Mouse (Mus musculus): Measurements from ENCODE around the gene Hpse2. TPM values are rescaled to one million over a fixed set of nuclear protein-coding genes. Genes with fewer than 3 reads are reported as not detected.

Hpse2 gene
- polyA plus RNA-seq, 1 experiment from 2014 or later, result 7.1 TPM

DNA sequence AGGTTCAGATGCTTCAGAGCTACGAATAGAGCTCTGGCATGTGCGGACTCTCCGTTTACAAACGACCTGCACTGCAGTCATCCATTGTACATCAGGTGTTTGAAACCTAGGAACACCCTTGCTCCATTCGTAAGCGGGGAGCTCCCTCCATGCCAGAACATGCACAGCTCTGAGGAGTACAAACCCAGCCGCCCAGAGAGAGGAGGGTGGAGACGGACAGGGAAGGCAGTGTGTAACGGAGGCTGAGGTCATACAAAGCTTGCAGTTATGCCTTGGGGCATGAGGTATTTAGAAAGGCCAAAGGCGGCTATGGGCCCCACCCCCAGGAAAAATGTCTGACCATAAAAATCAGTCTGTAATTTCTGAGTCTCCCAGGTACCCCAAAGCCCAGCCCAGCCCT is 623.8 kb downstream of the Hpse2 start:
- Histone ChIP-seq H3K4me3 (no peak overlapping the region), H3K27ac (peak overlapping the region; percentile 75; the same call in 1 of the 2 replicates), H3K4me2 (peak overlapping the region; percentile 5; the same call in 1 of the 2 replicates), H3K4me1 (peaks cover 20% of the 10 kb centered on the region), H3K9me3 (no peaks in the 10 kb centered on the region), H3K36me3 (no peaks in the 10 kb centered on the region; the same call in 1 of the 2 replicates), H3K9ac (no peak overlapping the region), H3K27me3 (no peaks in the 10 kb centered on the region)
- 38% methylated on average over 10 of the region's 10 CpGs for WGBS
- ATAC-seq (ENCODE audit: insufficient number of reproducible peaks, low FRiP score, low TSS enrichment, low read depth), result no peak

DNA sequence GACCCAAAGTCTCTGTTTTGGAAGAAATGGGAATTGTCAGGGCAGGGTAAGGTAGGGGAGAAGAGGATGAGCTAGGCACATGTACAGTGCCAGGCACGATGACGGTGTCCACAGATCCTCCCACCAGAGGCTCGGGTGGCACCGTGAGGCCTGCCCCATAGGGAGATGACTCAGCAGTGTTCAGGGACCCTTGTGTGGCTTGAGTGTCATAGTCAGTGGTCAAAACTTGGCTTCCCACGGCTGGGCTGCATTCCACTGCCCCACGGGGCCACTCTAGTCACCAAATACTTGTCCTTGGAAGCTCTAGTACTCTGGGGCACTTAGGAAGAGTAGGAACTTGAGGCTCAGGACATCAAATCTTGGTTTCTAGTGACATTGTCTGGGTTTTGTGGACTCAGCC is 631.5 kb downstream of the Hpse2 start:
- Histone ChIP-seq H3K9me3 (no peaks in the 10 kb centered on the region), H3K27ac (no peak overlapping the region), H3K9ac (no peak overlapping the region), H3K36me3 (no peaks in the 10 kb centered on the region; the same call in 1 of the 2 replicates), H3K4me2 (no peak overlapping the region), H3K4me3 (no peak overlapping the region), H3K4me1 (peaks cover 41% of the 10 kb centered on the region), H3K27me3 (no peaks in the 10 kb centered on the region)
- no peak for ATAC-seq (ENCODE audit: insufficient number of reproducible peaks, low FRiP score, low TSS enrichment, low read depth)
- WGBS, result 84% methylated on average over 6 of the region's 6 CpGs

DNA sequence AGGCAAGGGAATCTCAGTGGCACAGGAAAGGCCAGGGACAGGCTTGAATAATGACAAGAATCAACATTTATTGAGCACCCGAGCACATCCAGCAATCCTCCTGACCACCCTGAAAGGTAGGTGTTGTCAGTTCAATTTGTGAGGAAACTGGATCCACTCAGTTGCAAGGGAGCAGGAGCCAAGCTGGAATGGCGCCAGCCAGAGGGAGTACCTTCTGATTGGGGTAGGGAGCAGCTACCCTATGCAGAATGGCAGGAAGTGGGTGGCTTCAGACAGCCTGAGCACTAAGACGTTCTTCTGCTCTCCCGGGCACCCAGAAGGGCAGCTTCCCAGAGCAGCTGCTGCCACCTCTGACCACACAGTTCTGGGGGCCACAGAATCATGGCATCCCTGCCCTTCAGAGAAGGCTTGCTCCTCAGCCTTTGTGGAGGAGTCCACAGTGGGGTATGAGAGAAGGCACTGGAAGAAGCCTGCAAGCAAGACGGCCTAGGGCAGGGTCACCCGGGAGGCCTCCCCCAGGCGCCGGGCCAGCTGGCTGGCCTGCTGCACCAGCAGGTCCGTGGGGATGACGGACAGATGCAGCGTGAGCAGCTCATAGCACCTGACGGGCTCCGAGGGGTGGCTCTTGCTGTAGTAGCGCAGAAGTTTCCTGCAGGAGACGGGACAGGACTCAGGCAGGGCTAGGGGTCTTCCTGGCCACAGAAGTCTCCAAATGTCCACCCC is 632.8 kb downstream of the Hpse2 start:
- Histone ChIP-seq H3K4me2 (no peak overlapping the region), H3K4me3 (no peak overlapping the region), H3K9ac (no peak overlapping the region), H3K36me3 (no peaks in the 10 kb centered on the region), H3K9me3 (no peaks in the 10 kb centered on the region), H3K4me1 (peaks cover 39% of the 10 kb centered on the region), H3K27ac (no peak overlapping the region), H3K27me3 (no peaks in the 10 kb centered on the region)
- 61% methylated on average over 15 of the region's 15 CpGs for WGBS
- ATAC-seq (ENCODE audit: insufficient number of reproducible peaks, low FRiP score, low TSS enrichment, low read depth), result no peak

DNA sequence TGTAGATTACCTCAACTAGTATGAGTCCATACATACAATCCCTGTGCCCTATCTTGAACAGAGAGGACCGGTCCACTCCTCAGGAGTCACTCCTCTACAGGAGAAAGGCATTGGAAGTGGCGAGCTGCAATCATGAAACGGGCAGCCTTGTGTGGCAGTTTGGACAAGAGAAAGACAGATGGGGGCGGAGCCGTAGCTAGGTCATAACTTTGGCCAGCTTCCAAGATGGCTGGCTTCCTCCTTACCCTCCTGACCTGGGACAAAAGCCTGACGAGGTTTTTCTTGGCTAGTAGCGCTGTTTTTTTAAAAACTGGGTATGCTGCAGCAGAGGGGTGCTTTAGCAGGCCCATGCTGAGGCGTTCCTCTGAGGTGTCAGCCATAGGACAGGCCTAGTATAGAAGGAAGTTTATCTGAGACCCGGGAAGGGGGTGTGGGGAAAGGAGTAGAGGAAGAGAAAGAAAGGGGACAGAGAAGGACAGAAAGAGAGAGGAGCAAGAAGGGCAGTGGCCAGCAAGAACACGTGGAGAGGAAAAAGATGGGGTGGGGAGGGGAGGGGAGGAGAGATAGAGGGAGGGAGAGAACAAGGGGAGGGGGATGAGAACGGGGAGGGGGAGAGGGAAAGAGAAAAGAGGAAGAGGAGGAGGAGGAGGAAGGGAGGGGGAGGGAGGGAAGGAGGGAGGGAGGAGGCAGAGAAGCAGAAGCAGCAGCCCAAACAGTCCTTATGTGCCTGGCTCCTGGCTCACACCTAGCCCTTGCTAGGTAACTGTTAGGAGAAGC is 634.8 kb downstream of the Hpse2 start:
- peak overlapping the region; percentile 70 for H3K4me2 ChIP-seq
- H3K27ac ChIP-seq, result peak overlapping the region; percentile 76
- WGBS, result 29% methylated on average over 11 of the region's 11 CpGs
- peak overlapping the region; percentile 37 for H3K4me3 ChIP-seq
- no peaks in the 10 kb centered on the region for H3K36me3 ChIP-seq
- H3K27me3 ChIP-seq, result no peaks in the 10 kb centered on the region
- H3K9me3 ChIP-seq, result no peaks in the 10 kb centered on the region
- no peak overlapping the region for H3K9ac ChIP-seq
- no peak for ATAC-seq (ENCODE audit: insufficient number of reproducible peaks, low FRiP score, low TSS enrichment, low read depth)
- H3K4me1 ChIP-seq, result peaks cover 51% of the 10 kb centered on the region

DNA sequence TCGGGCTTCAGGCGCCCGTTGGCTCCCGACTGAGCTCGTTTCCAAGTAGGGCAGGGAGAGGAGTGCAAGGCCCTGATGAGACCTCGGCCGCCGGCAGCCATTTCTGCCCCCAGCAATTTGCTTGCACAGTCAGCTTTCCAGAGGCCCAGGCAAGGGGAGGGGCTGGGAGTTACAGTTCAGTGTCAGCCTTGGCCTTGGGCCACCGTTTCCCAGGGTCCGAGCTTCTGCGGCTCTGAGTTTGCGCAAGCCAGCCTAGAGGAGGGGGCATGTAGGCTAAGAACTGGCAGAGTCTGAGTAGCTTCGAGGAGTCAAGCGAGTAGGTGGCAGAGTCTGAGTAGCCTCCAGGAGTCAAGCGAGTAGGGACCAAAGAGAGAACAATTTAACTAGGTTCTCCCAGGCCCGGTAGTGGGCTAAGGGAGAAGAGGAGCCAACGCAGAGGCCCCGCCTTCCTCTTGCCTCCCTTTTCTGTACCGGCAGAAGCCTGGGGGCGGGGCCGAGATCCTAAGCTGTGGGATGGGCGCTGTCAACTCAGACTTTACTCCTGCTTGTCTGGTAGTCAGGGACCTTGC is 635.7 kb downstream of the Hpse2 start, which contains the start of gene Pyroxd2:
Gene Pyroxd2, minus strand, starts transcription at position 413 of the 569 bp plus-strand sequence.
- H3K27me3 ChIP-seq, result no peaks in the 10 kb centered on the region
- 2% methylated on average over 22 of the region's 22 CpGs for WGBS
- ATAC-seq (ENCODE audit: insufficient number of reproducible peaks, low FRiP score, low TSS enrichment, low read depth), result peak; percentile 81
- peak within 1 kb of the TSS; percentile 45 for H3K9ac ChIP-seq
- no peaks in the 10 kb centered on the region for H3K9me3 ChIP-seq
- H3K4me2 ChIP-seq, result peak within 1 kb of the TSS; percentile 70
- peak within 1 kb of the TSS; percentile 76 for H3K27ac ChIP-seq
- H3K36me3 ChIP-seq, result no peaks in the 10 kb centered on the region
- H3K4me1 ChIP-seq, result peaks cover 48% of the 10 kb centered on the region
- peak within 1 kb of the TSS; percentile 37 for H3K4me3 ChIP-seq

DNA sequence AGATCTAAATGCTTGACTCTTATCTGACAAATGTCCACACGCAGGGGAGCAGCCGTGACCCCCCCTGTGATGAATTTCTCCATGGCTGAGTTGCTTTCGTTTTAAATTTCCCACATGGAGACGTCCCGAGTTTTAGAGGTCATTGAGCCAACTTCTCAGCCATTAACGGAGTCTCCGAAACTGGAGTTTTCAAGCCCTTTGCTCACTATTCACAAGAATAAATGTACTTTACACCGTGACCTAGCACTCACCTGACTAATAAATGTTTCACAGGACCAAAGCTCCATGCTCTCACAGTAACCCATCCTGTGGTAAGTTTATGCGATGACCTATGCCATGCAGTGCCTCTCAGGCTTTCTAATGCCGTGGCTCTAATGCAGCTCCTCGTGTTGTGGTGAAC is 638.0 kb downstream of the Hpse2 start:
- Histone ChIP-seq H3K4me2 (no peak overlapping the region), H3K27ac (no peak overlapping the region), H3K36me3 (no peaks in the 10 kb centered on the region), H3K9me3 (no peaks in the 10 kb centered on the region), H3K4me1 (peaks cover 47% of the 10 kb centered on the region), H3K27me3 (no peaks in the 10 kb centered on the region), H3K9ac (no peak overlapping the region), H3K4me3 (no peak overlapping the region)
- ATAC-seq (ENCODE audit: insufficient number of reproducible peaks, low FRiP score, low TSS enrichment, low read depth), result no peak
- WGBS, result 67% methylated on average over 11 of the region's 11 CpGs

DNA sequence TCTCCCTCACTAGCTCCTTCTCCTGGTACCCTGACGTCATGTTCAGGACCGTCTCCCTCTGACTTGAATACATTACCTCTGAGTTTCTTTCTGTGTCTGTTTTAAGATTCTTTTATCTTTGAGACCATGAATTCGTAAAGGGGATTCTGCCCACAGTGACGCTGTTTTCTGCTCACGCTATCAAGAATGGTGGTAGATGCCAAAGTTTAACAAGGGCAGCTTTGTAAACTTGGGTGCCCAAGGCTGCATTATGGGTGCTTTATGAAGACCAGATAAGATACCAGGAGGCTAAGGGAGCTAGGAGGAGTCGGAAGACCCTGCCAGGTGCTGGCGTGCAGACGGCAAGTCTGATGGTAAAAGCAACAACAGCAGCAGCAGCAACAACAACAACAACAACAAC is 641.5 kb downstream of the Hpse2 start:
- Histone ChIP-seq H3K9ac (no peak overlapping the region), H3K4me1 (peaks cover 43% of the 10 kb centered on the region), H3K4me2 (no peak overlapping the region), H3K9me3 (no peaks in the 10 kb centered on the region), H3K4me3 (no peak overlapping the region), H3K27ac (no peak overlapping the region), H3K27me3 (no peaks in the 10 kb centered on the region), H3K36me3 (no peaks in the 10 kb centered on the region)
- no peak for ATAC-seq (ENCODE audit: insufficient number of reproducible peaks, low FRiP score, low TSS enrichment, low read depth)
- 94% methylated on average over 8 of the region's 8 CpGs for WGBS

DNA sequence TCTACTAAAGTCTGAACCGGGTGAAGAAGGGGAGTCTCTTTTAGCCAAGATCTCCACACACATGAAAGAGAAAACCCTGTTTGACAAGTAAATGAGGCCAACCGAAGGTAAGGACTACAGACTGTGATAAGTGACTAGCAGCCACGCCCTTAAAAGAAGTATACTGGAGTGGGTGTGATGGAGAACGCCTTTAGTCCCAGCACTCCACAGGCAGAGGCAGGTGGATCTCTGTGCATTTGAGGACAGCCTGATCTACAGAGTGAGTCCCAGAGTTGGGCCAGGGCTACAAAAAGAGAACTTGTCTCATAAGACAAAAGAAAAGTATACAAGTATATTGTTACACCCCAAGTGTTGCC is 642.3 kb downstream of the Hpse2 start:
- Histone ChIP-seq H3K9me3 (no peaks in the 10 kb centered on the region), H3K36me3 (no peaks in the 10 kb centered on the region), H3K27me3 (no peaks in the 10 kb centered on the region), H3K4me2 (no peak overlapping the region), H3K27ac (no peak overlapping the region), H3K4me1 (peaks cover 48% of the 10 kb centered on the region), H3K9ac (no peak overlapping the region), H3K4me3 (no peak overlapping the region)
- WGBS, result 53% methylated on average over 4 of the region's 4 CpGs
- no peak for ATAC-seq (ENCODE audit: insufficient number of reproducible peaks, low FRiP score, low TSS enrichment, low read depth)

DNA sequence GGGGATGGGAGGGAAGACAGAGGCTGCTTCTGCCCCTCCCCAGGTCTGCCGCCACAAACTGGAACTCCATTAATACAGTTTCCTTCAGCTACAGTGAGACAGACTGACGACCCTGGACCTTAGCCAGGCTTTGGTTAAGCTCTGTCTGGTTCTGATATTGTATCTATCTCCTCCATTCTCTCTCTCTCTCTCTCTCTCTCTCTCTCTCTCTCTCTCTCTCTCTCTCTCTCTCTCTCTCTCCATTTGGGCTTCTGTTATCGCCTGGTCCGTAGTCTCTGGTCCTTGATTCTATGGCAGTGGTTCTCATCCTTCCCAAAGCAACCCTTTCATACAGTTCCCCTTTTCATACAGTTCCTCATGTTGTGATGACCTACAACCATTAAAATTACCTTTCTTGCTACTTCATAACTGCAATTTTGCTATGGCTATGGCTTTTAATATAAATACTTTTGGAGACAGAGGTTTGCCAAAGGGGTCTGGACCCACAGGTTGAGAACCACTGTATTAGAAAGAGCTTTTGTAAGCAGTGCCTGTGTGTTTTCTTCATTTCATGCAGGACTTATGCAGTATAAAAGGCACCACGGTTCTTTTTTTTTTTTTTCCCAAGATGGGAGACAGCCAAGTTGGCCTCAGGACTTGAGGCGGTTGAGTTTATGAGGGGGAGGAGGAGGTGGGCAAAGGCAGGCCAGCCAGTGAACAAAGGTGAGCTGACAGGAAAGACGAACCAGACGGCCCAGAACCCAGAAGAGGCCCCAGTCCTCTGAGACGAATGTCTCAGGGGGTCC is 642.9 kb downstream of the Hpse2 start:
- Histone ChIP-seq H3K27me3 (no peaks in the 10 kb centered on the region), H3K4me3 (no peak overlapping the region), H3K4me2 (no peak overlapping the region), H3K36me3 (no peaks in the 10 kb centered on the region), H3K9me3 (no peaks in the 10 kb centered on the region), H3K27ac (0 out of 2 replicates have a peak overlapping the region, but pooled peaks have one; percentile 11), H3K9ac (no peak overlapping the region), H3K4me1 (peaks cover 48% of the 10 kb centered on the region)
- 39% methylated on average over 9 of the region's 9 CpGs for WGBS
- ATAC-seq (ENCODE audit: insufficient number of reproducible peaks, low FRiP score, low TSS enrichment, low read depth), result no peak

DNA sequence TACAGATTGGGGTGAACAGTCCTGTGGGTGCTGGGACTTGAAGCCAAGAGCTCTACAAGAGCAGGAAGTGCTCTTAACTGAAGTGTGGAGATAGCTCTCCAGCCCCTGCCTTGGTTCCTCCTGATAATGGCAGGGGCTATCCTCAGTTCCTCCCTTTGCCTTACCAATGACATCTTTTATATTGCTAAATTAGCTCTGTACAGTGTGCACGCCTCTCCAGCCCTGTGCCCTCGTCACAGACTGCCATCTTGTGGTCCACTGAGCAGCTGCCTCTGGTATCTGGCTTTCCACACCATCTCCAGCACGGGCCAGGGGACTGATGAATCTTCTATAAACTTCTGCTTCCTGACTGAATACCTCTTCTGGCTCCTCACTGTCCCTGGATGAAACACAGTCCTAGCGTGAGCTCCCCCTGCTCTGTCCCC is 644.0 kb downstream of the Hpse2 start:
- WGBS, result 20% methylated on average over 4 of the region's 4 CpGs
- peak; percentile 49; the same call in 1 of the 2 replicates for ATAC-seq (ENCODE audit: insufficient number of reproducible peaks, low FRiP score, low TSS enrichment, low read depth)
- Histone ChIP-seq H3K9me3 (no peaks in the 10 kb centered on the region), H3K4me1 (peaks cover 43% of the 10 kb centered on the region), H3K27ac (peak overlapping the region; percentile 43; the same call in 1 of the 2 replicates), H3K9ac (no peak overlapping the region), H3K4me2 (no peak overlapping the region), H3K27me3 (no peaks in the 10 kb centered on the region), H3K36me3 (no peaks in the 10 kb centered on the region), H3K4me3 (no peak overlapping the region)

DNA sequence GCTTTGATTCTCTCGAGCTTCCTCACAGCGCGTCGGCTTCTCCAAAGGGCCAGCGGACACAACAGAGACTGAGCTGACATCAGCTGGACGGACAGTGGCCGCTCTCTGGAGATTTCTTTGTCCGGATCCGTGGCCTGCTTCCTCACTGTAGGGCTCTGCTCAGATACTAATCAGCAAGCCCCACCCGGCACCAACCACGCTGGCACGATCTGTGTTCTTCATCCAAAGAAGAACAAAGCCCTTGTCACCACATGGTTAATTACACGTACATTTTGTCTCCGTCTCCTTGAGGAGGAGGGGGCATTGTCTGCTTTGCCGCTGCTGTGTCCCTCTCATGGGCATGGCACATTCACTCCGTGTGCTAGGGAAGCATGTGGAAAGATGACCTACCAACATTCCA is 644.9 kb downstream of the Hpse2 start:
- H3K9me3 ChIP-seq, result no peaks in the 10 kb centered on the region
- no peak overlapping the region for H3K9ac ChIP-seq
- no peak overlapping the region for H3K4me3 ChIP-seq
- no peak overlapping the region for H3K4me2 ChIP-seq
- no peaks in the 10 kb centered on the region for H3K27me3 ChIP-seq
- H3K4me1 ChIP-seq, result peaks cover 36% of the 10 kb centered on the region
- 69% methylated on average over 16 of the region's 16 CpGs for WGBS
- H3K27ac ChIP-seq, result no peak overlapping the region
- no peak for ATAC-seq (ENCODE audit: insufficient number of reproducible peaks, low FRiP score, low TSS enrichment, low read depth)
- H3K36me3 ChIP-seq, result no peaks in the 10 kb centered on the region
